Mouse (Mus musculus) heart, embryonic 15.5 days (tissue): ENCODE results near the gene Sctr. TPM values are rescaled to one million over a fixed set of nuclear protein-coding genes. Genes with fewer than 3 reads are reported as not detected.

Source experiments
- ATAC-seq: fragments of 200-750 bp; cut with Nextera tagmentation; replicated peaks from 2 replicates; pipeline ENCODE4 v1.8.0; 2017; ENCODE audit warnings: low read depth, moderate TSS enrichment; ENCODE audit not compliant: insufficient number of reproducible peaks, insufficient read depth, low FRiP score
- H3K27ac ChIP-seq: fragments of 300-500 bp; sonication (generic); 2 replicates; pipeline ENCODE4 v1.5.1; 2015; ENCODE audit warnings: mild to moderate bottlenecking, inconsistent platforms
- H3K27me3 ChIP-seq: fragments of 300-500 bp; sonication (generic); 2 replicates; pipeline ENCODE4 v1.6.1; 2015; ENCODE audit warnings: inconsistent platforms
- H3K36me3 ChIP-seq: fragments of 300-500 bp; sonication (generic); 2 replicates; pipeline ENCODE4 v1.6.1; 2015; ENCODE audit warnings: mild to moderate bottlenecking, inconsistent platforms
- H3K4me1 ChIP-seq: fragments of 300-500 bp; sonication (generic); replicated peaks from 2 replicates; pipeline ENCODE4 v1.6.1; 2015; ENCODE audit warnings: inconsistent platforms
- H3K4me2 ChIP-seq: fragments of 300-500 bp; sonication (generic); 2 replicates; pipeline ENCODE4 v1.6.1; 2015; ENCODE audit warnings: inconsistent platforms, mild to moderate bottlenecking, moderate library complexity
- H3K4me3 ChIP-seq: fragments of 300-500 bp; sonication (generic); 2 replicates; pipeline ENCODE4 v1.5.1; 2015; ENCODE audit warnings: mild to moderate bottlenecking, inconsistent platforms
- H3K9ac ChIP-seq: fragments of 300-500 bp; sonication (generic); 2 replicates; pipeline ENCODE4 v1.6.1; 2015; ENCODE audit warnings: mild to moderate bottlenecking, inconsistent platforms
- H3K9me3 ChIP-seq: fragments of 300-500 bp; sonication (generic); replicated peaks from 2 replicates; pipeline ENCODE4 v1.6.1; 2016; ENCODE audit warnings: inconsistent platforms
- WGBS: fragments of 180-500 bp; shearing (Covaris S2); methylation state at CpG from one replicate; pipeline ENCODE4 v1.1.7; 2015; ENCODE audit warnings: mixed read lengths; 5-methylcytosine and 5-hydroxymethylcytosine counted together
- polyA plus RNA-seq: library from polyadenylated mRNA; unstranded; fragments of >200 nt; fragmentation: Nextera tagmentation; extraction: Ambion mirVana; gene quantifications from 2 replicates; pipeline ENCODE4 v1.2.1, GENCODE M21; 2015

Gene Sctr
- polyA plus RNA-seq, 1 experiment from 2014 or later = not detected

GRCm38 (mm10) chr1:120030474-120030873 lies 23.8 kb downstream of the Sctr start:
- Histone ChIP-seq H3K9me3 (no peaks in the 10 kb centered on the region), H3K4me3 (no peak overlapping the region), H3K27me3 (no peaks in the 10 kb centered on the region), H3K4me1 (peaks cover 15% of the 10 kb centered on the region), H3K4me2 (no peak overlapping the region), H3K9ac (no peak overlapping the region), H3K36me3 (no peaks in the 10 kb centered on the region), H3K27ac (no peak overlapping the region)
- 80% methylated on average over 3 of the region's 3 CpGs for WGBS
- no peak for ATAC-seq

DNA sequence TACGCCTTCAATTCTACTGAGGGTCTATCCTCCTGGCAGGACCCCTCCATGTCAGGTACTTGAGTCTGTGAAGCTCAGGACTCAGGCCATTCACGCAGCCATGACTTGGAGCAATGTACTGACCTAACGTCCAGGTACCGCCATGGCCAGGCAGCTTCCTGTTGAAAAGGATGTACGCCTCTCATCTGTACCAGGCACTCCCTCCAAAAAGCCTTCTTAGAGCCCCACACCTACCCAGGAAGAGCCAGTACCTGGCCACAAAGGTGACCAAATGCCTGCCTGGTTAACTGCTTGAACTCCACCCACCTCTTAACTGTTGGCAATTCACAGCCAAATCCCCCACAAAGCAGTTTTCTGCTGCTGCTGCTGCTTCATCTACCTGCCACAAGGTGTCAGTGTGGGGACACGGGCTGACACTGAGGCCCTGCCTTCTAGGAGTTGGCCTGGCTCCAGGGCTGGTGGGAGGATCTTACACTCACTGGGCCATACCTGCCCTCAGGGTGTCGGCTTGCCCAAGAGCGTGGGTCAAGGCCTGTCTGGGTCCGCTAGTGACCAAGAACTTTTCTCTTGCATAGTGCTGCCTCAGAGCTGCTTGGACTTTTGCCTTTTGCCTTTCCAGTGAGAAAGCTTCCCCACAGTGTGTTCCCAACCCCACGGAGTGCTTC lies 26.2 kb downstream of the Sctr start:
- Histone ChIP-seq H3K27me3 (no peaks in the 10 kb centered on the region), H3K4me2 (no peak overlapping the region), H3K4me3 (no peak overlapping the region), H3K9me3 (no peaks in the 10 kb centered on the region), H3K36me3 (no peaks in the 10 kb centered on the region), H3K27ac (no peak overlapping the region), H3K4me1 (peaks cover 13% of the 10 kb centered on the region), H3K9ac (no peak overlapping the region)
- ATAC-seq = peak; percentile 63; the same call in 1 of the 2 replicates
- WGBS = 36% methylated on average over 10 of the region's 10 CpGs

GRCm38 (mm10) chr1:120033469-120033854 lies 26.8 kb downstream of the Sctr start:
- Histone ChIP-seq H3K9me3 (no peaks in the 10 kb centered on the region), H3K36me3 (no peaks in the 10 kb centered on the region), H3K9ac (no peak overlapping the region), H3K4me1 (peaks cover 13% of the 10 kb centered on the region), H3K4me3 (no peak overlapping the region), H3K4me2 (no peak overlapping the region), H3K27ac (no peak overlapping the region), H3K27me3 (no peaks in the 10 kb centered on the region)
- 61% methylated on average over 2 of the region's 2 CpGs for WGBS
- no peak for ATAC-seq

DNA sequence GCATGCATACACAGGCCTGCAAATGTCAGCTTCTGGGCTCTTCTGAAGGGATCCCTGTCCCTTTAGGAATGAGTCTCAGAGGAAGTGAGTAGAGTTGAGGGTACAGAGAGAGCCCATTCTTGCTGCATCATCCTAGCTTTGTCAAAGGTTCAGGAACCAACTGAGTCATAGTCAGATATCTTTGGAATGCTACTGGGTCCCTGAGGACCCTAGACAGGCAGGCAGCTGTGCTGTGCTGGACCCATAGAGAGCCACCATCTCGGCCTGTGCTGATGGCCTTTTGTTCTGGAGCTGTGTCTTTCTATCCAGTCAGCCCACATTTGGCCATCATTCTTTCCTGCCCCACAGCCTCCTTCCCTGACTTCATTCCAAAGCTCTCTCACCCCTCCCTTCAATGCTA lies 28.1 kb downstream of the Sctr start:
- H3K9ac ChIP-seq = no peak overlapping the region
- no peaks in the 10 kb centered on the region for H3K36me3 ChIP-seq
- H3K4me3 ChIP-seq = no peak overlapping the region
- no peaks in the 10 kb centered on the region for H3K27me3 ChIP-seq
- H3K4me2 ChIP-seq = no peak overlapping the region
- H3K27ac ChIP-seq = no peak overlapping the region
- peaks cover 13% of the 10 kb centered on the region for H3K4me1 ChIP-seq
- 73% methylated on average over 1 of the region's 1 CpGs for WGBS
- no peaks in the 10 kb centered on the region for H3K9me3 ChIP-seq
- ATAC-seq = no peak

DNA sequence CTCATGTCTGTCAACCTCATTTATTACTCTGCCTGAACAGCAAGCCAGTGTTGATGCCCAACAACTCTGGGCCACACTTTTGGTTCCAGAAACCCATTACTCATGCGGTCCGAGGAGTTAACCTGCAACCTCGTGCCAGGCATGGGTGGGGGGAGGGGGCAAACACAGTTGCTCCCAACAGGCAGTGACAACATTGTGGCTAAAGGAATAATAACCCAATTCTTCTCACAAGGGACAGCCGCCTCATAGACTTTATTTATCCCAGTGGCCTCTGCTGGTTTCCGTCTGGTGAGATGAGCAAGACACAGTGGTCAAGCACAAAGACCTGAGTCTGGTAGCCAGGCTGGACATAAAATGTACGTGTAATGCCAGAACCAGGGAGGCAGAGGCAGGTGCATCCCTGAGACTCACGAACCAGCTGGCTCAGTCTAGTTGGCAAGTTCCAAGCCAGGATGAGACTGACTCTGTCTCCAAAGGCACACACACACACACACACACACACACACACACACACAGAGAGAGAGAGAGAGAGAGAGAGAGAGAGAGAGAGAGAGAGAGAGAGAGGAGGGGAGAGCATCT lies 28.9 kb downstream of the Sctr start:
- ATAC-seq = no peak
- H3K27me3 ChIP-seq = no peaks in the 10 kb centered on the region
- H3K9ac ChIP-seq = no peak overlapping the region
- H3K4me2 ChIP-seq = no peak overlapping the region
- H3K27ac ChIP-seq = no peak overlapping the region
- H3K36me3 ChIP-seq = no peaks in the 10 kb centered on the region
- H3K4me3 ChIP-seq = no peak overlapping the region
- peaks cover 13% of the 10 kb centered on the region for H3K4me1 ChIP-seq
- 79% methylated on average over 7 of the region's 7 CpGs for WGBS
- H3K9me3 ChIP-seq = no peaks in the 10 kb centered on the region

DNA sequence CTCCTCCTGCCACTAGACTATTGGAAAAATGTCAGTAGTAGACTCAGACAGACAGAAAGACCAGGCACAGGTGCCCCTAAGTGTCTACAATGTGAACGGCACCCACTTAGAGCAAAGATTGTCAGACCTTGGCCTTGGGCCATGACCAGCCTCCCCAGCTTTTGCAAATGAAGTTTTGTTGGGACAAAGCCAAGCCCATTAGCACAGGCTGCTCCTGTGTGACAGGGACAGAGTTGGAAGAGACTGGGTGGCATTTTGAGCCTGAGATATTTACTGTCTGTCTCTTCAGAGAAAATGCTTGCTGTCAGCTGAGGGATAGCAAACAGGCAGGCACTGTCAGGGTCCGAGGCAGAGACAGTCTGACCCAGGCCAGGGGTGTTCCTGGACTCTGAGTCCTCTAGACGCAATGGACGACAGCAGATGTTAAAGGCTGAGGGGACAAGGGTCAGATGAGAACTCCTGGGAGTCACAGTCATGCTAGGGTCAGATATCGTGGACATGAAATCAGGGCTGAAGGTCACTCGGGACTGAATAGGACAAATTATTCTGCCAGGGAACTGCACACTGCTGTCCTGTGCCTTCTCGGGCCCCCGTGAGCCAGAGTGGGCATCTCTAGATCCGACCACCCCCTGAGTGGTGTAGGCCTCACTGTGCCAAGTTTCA lies 30.5 kb downstream of the Sctr start:
- H3K27ac ChIP-seq = 0 out of 2 replicates have a peak overlapping the region, but pooled peaks have one; percentile 53
- 61% methylated on average over 9 of the region's 9 CpGs for WGBS
- no peak for ATAC-seq

DNA sequence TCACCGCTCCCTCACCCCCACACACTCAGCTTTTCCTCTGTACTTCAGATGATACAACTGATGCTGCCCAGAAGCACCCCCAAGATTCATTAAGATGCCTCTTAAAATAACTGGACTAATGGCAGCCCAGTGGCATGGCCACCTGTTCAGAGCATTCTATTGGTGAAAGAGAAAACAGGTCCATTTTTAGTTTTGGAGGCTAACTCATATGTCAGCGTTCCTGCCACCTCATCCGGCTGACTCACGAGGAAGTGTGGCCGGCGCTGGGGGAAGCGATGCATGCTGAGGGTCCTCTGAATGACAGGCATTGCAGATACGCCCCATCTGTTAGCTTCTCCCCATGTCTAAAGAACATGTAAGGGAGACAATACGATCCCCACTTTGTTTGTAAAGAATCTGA lies 31.9 kb downstream of the Sctr start:
- Histone ChIP-seq H3K36me3 (no peaks in the 10 kb centered on the region), H3K27ac (no peak overlapping the region), H3K4me3 (no peak overlapping the region), H3K9me3 (no peaks in the 10 kb centered on the region), H3K4me1 (peaks cover 9% of the 10 kb centered on the region), H3K27me3 (no peaks in the 10 kb centered on the region), H3K9ac (no peak overlapping the region), H3K4me2 (no peak overlapping the region)
- WGBS = 74% methylated on average over 9 of the region's 9 CpGs
- ATAC-seq = no peak

More for the DNA sequence above, 30.5 kb downstream of the Sctr start:
- Histone ChIP-seq H3K9ac (no peak overlapping the region), H3K27me3 (no peaks in the 10 kb centered on the region), H3K4me3 (no peak overlapping the region), H3K9me3 (no peaks in the 10 kb centered on the region), H3K36me3 (no peaks in the 10 kb centered on the region), H3K4me1 (peaks cover 13% of the 10 kb centered on the region), H3K4me2 (no peak overlapping the region)

GRCm38 (mm10) chr1:120042421-120042820 lies 35.7 kb downstream of the Sctr start:
- Histone ChIP-seq H3K36me3 (no peaks in the 10 kb centered on the region), H3K4me2 (no peak overlapping the region), H3K27ac (no peak overlapping the region), H3K9me3 (no peaks in the 10 kb centered on the region), H3K9ac (no peak overlapping the region), H3K4me1 (peaks cover under 1% of the 10 kb centered on the region), H3K27me3 (no peaks in the 10 kb centered on the region), H3K4me3 (no peak overlapping the region)
- ATAC-seq = no peak
- WGBS = 72% methylated on average over 8 of the region's 8 CpGs

DNA sequence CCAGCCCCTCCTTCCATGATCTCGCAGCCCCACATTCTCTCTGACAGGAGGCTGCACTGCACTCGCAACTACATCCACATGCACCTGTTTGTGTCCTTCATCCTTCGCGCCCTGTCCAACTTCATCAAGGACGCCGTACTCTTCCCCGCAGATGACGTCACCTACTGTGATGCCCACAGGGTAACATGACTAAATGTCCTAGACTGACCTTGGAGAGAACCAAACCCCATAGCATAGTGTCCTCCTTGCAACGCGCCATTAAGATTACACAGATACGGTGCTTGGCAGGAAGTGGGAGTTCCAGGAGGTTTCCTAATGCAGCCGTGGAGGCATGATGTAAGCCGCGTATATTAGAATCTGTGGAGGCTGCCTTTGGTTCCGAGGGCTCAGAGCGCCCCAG lies 37.9 kb downstream of the Sctr start:
- H3K4me2 ChIP-seq = no peak overlapping the region
- H3K27ac ChIP-seq = no peak overlapping the region
- ATAC-seq = no peak
- no peak overlapping the region for H3K4me3 ChIP-seq
- H3K27me3 ChIP-seq = no peaks in the 10 kb centered on the region
- no peaks in the 10 kb centered on the region for H3K36me3 ChIP-seq
- H3K4me1 ChIP-seq = no peaks in the 10 kb centered on the region
- no peak overlapping the region for H3K9ac ChIP-seq
- 80% methylated on average over 16 of the region's 16 CpGs for WGBS
- H3K9me3 ChIP-seq = no peaks in the 10 kb centered on the region

GRCm38 (mm10) chr1:120047325-120047724 lies 40.6 kb downstream of the Sctr start:
- ATAC-seq = no peak

GRCm38 (mm10) chr1:120051070-120051469 lies 44.4 kb downstream of the Sctr start:
- H3K4me1 ChIP-seq = no peaks in the 10 kb centered on the region
- no peak overlapping the region for H3K4me3 ChIP-seq
- no peaks in the 10 kb centered on the region for H3K27me3 ChIP-seq
- no peaks in the 10 kb centered on the region for H3K9me3 ChIP-seq
- no peak overlapping the region for H3K27ac ChIP-seq
- H3K36me3 ChIP-seq = no peaks in the 10 kb centered on the region
- no peak for ATAC-seq
- H3K9ac ChIP-seq = no peak overlapping the region
- no peak overlapping the region for H3K4me2 ChIP-seq
- WGBS = 52% methylated on average over 1 of the region's 1 CpGs

More at GRCm38 (mm10) chr1:120047325-120047724, 40.6 kb downstream of the Sctr start:
- Histone ChIP-seq H3K27ac (no peak overlapping the region), H3K4me1 (no peaks in the 10 kb centered on the region), H3K9ac (no peak overlapping the region), H3K9me3 (no peaks in the 10 kb centered on the region), H3K27me3 (no peaks in the 10 kb centered on the region), H3K4me2 (no peak overlapping the region), H3K36me3 (no peaks in the 10 kb centered on the region), H3K4me3 (no peak overlapping the region)
